Mouse (Mus musculus) CD8-positive naive resting alpha-beta T cell, adult 2 months (primary cell): ENCODE measurements around the gene Thsd7b.
"Not testable (repeated sequence)": the region's sequence is repeated elsewhere in the genome, so short reads cannot be mapped to it uniquely, and the experiment has no call there.

Experiments
- DNase-seq, 2 experiments: peaks; one replicate each; pipeline ENCODE4 v3.0.0; 2022; ENCODE audit warnings: low read depth in 2 of 2, low spot score in 2 of 2

The Thsd7b gene

GRCm38 (mm10) chr1:130083788-130084187, 810.7 kb downstream of the Thsd7b start:
- no peak for DNase-seq

DNA sequence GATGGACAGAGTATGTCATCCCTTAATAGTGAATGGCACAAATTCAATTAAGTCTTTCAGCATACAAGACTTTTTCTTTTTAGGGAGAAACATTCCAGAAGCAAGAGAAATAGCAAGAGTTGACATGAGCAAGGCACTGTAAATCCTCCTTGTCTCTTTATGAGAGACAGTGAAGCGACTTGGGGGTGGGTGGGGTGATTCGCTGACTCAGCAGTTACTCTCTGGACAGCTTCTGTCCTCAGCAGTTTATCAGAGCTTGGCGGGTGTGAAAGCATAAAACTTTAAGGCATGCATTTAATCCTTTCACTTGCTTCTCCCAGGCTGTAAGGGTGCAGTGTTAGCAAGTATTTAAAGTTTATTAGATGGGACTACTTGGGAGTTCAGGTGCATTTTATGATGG, 812.1 kb downstream of the Thsd7b start:
- no peak for DNase-seq

DNA sequence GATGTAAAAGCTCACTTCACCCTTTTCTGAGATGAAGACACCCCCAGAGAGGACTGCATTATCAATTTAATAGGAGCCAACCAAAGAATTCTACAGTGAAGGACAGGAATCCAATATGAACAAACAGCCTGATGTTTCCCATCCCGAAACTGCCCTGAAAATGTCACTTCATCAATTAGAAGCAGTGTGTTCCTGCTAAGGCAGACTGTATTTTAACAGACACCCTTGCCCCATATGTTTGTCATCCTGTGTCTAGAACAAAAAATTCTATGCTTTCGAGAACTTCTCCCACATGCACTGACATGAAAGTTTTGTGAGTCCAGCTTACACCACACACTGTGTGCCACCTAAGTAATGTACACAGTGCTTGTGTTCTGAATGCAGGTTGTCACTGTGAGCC, 812.8 kb downstream of the Thsd7b start:
- DNase-seq: no peak

DNA sequence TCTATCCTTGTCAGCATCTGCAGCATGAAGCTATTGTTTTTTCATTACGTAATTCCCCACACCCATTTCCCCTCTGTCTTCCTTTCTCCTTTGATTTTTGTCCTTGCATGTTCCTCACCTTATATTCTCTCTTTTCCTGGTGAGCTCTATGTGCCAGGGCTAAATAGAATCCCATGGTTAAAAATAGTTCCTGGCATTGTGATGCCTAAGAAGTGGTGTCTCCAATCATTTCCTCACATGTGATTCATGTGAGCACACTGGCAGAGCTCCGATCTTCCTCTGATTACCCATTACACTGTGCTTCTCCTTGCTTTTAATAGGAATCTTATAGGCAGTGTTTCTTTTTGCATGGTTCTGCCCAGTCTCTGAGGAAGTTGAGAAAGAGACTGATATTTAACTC, 826.1 kb downstream of the Thsd7b start:
- no peak for DNase-seq

GRCm38 (mm10) chr1:130112580-130113314, 839.6 kb downstream of the Thsd7b start:
- no peak for DNase-seq

GRCm38 (mm10) chr1:130113549-130113948, 840.4 kb downstream of the Thsd7b start:
- DNase-seq: no peak

- DNase-seq: no peak
Observed at GRCm38 (mm10) chr1:130130901-130131300, 857.8 kb downstream of the Thsd7b start.

- DNase-seq: no peak
Observed at GRCm38 (mm10) chr1:130166187-130166586, 893.1 kb downstream of the Thsd7b start.

DNA sequence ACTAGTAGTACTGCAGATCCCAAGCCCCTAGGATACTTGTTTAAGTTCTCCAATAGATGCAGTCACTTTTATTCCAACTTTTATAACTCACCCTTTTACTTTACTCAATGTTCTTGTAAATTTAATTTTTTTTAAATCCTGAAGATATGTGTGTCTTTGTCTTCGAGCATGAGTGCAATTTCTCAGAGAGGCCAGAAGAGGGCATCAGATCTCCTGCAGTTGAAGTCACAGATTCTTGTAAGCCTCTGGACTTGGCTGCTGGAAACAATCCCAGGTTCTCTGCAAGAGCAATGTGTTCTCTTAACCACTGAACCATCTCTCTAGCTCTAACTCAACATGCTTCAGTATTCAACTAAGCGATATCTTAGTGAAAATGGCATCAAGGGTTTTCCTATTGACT, 894.2 kb downstream of the Thsd7b start:
- no peak for DNase-seq

DNA sequence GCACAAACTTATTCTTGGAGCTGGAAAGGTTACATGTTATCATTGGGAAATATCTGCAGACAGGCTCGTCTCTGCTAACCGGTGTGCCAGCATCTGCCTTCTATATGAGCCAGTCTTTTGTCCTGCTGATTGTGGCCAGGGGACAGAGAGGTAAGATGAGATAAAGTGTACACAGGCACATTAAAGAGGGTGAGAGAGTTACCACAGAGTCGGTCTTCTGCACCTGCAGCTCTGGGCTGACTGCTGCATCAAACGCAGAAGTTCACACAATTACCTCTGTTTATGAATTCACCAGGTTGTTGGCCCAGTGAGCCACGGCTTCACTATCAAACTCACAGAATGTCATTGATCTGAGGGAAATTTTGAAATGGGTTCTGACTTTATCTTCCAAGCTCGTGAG, 896.8 kb downstream of the Thsd7b start:
- DNase-seq: no peak

GRCm38 (mm10) chr1:130170290-130170689, 897.2 kb downstream of the Thsd7b start:
- DNase-seq: no peak

GRCm38 (mm10) chr1:130186836-130187235, 913.7 kb downstream of the Thsd7b start:
- DNase-seq: not testable (repeated sequence)

GRCm38 (mm10) chr1:130192190-130193028, 919.3 kb downstream of the Thsd7b start:
- DNase-seq: no peak

DNA sequence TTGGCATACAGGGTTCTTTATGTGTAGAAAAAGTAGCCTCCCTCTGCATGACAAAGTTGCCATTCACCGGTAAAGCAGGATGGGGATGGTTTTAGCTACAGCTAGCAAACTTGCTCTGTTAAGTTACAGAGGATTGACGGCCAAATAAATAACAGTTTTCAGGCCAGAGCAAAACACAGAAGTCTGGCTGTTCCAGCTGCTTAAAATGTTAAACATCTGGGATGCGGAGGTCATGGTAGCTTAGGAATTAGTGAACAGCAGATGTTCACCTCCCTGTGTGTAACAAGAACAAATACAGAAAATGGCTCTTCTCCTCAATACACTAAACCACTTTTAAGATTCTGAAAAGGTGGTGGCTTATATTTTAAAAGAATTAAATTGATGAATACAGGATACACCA, 944.3 kb downstream of the Thsd7b start:
- no peak for DNase-seq

DNA sequence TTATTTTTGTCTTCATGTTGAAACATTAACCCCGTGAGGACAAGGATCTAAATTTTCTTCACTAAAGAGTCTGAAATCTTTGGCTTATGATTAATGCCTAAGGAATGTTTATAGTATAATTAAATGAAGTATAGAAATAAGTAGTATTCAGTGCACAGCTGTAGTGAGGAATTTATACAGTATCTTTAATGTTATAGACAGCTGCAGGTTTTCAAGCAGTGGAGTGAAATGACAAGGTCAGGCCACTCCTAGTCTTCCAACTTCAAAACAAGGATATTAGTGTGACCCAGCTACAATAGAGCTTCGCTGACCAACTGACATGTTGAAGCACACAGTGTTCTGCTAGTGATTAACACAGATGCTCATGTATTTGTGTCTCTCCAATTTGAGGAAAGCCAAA, 949.8 kb downstream of the Thsd7b start:
- DNase-seq: no peak

DNA sequence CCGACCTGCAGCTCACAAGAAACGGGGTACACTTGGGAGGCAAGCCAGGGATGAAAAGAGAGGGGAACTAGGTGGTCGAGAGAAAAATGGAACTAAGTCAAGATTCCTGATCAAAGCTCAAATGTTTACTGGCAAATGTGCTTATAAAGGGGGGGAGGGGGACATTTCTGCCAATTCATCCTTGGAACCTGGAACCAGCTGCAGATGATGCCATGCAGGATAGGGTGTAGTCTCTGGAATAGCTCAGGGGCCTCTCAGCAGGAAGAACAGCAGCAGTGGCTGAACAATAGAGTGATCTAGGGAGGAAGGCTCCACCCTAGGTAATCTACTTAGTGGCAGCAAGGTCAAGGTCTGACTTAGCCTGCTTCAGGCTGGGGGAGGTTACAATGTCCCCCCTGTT, 972.5 kb downstream of the Thsd7b start:
- DNase-seq: no peak

- DNase-seq: not testable (repeated sequence)
Observed at GRCm38 (mm10) chr1:130246264-130246663, 973.2 kb downstream of the Thsd7b start.

- not testable (repeated sequence) for DNase-seq
Observed at GRCm38 (mm10) chr1:130246930-130247329, 973.8 kb downstream of the Thsd7b start.

DNA sequence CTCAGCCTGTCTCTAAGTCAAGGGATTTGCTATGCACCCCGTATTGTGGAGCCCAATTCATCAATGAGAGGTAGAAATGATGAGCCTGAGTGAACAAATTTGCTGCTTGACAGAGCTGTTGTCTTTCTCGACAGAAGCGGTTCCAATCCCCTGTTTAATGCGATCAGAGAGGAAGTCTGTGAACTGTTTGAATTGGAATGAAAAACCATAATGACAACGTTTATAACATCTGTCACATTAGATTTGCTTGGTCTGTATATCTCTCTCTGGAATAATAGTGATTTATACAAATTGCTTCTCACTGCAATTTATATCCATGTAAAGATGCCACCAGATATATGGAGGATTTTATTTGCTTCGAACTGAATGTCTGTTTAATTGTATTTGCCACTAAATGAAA, 988.9 kb downstream of the Thsd7b start:
- DNase-seq: no peak
